Mouse (Mus musculus) embryonic facial prominence, embryonic 11.5 days (tissue): ENCODE data around the gene Mindy4. TPM values are rescaled to one million over a fixed set of nuclear protein-coding genes. Genes with fewer than 3 reads are reported as not detected.

ENCODE experiments used
- ATAC-seq: fragments of 200-750 bp; cut with Nextera tagmentation; replicated peaks from 2 replicates; pipeline ENCODE4 v1.8.0; 2017; ENCODE audit warnings: low read depth; ENCODE audit not compliant: insufficient number of reproducible peaks, low FRiP score, low TSS enrichment
- DNase-seq: peaks from one replicate; pipeline ENCODE4 v3.0.0-alpha.2; 2015; ENCODE audit warnings: low spot score
- H3K27ac ChIP-seq: fragments of 300-500 bp; sonication (generic); replicated peaks from 2 replicates; pipeline ENCODE4 v1.5.1; 2014; ENCODE audit warnings: mild to moderate bottlenecking, low read depth, low read length, control low read depth
- H3K27me3 ChIP-seq: fragments of 300-500 bp; sonication (generic); 2 replicates; pipeline ENCODE4 v1.6.1; 2014; ENCODE audit warnings: mild to moderate bottlenecking, low read length, moderate library complexity, mixed read lengths; ENCODE audit not compliant: control insufficient read depth, insufficient read depth
- H3K36me3 ChIP-seq: fragments of 300-500 bp; sonication (generic); replicated peaks from 2 replicates; pipeline ENCODE4 v1.6.1; 2014; ENCODE audit warnings: low read depth, mild to moderate bottlenecking, low read length, moderate library complexity, mixed read lengths; ENCODE audit not compliant: control insufficient read depth, insufficient read depth
- H3K4me1 ChIP-seq: fragments of 300-500 bp; sonication (generic); 2 replicates; pipeline ENCODE4 v1.6.1; 2014; ENCODE audit warnings: low read length, mixed read lengths; ENCODE audit not compliant: control insufficient read depth, insufficient read depth
- H3K4me2 ChIP-seq: fragments of 300-500 bp; sonication (generic); 2 replicates; pipeline ENCODE4 v1.6.1; 2014; ENCODE audit warnings: low read depth, mild to moderate bottlenecking, control low read depth, low read length, moderate library complexity
- H3K4me3 ChIP-seq: fragments of 300-500 bp; sonication (generic); 2 replicates; pipeline ENCODE4 v1.5.1; 2014; ENCODE audit warnings: low read depth, low read length, control low read depth
- H3K9ac ChIP-seq: fragments of 300-500 bp; sonication (generic); replicated peaks from 2 replicates; pipeline ENCODE4 v1.6.1; 2014; ENCODE audit warnings: mild to moderate bottlenecking, control low read depth, low read length
- H3K9me3 ChIP-seq: fragments of 300-500 bp; sonication (generic); replicated peaks from 2 replicates; pipeline ENCODE4 v1.6.1; 2016; ENCODE audit warnings: mild to moderate bottlenecking, low read length, inconsistent platforms, mixed read lengths; ENCODE audit not compliant: control insufficient read depth
- WGBS: fragments of 180-500 bp; shearing (Covaris S2); extraction: QIAGEN DNeasy Blood & Tissue Kit; methylation state at CpG from one replicate; pipeline ENCODE4 v1.1.7; 2014; 5-methylcytosine and 5-hydroxymethylcytosine counted together
- polyA plus RNA-seq: library from polyadenylated mRNA; unstranded; fragments of >200 nt; fragmentation: Nextera tagmentation; extraction: Ambion mirVana; gene quantifications from 2 replicates; pipeline ENCODE4 v1.2.1, GENCODE M21; 2014

The Mindy4 gene
- polyA plus RNA-seq, 1 experiment from 2014 or later = 26.0 TPM

DNA sequence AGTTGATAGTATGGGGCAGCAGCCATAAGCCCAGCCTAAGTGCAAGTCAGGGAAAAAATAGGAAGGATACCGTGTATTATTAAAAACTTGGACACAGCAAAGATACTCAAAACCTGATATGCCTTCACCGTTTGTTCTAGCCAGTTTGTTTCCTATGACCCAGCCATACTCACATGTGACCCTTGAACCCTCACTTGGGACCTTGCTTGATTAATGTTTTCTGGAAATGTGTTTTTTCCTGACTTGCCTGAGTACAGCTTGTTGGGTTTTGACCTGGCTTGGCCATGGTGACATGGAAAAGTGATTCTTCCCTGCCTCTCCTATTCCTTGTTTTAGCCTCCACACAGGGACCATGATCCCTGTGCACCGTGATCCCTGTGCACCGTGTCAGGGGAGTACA is 75.3 kb downstream of the Mindy4 start:
- no peak overlapping the region for H3K4me2 ChIP-seq
- no peak for DNase-seq
- 72% methylated on average over 4 of the region's 4 CpGs for whole genome bisulfite sequencing
- H3K27me3 ChIP-seq = no peaks in the 10 kb centered on the region
- no peak overlapping the region for H3K9ac ChIP-seq
- no peak for ATAC-seq
- no peak overlapping the region for H3K27ac ChIP-seq
- H3K4me1 ChIP-seq = no peaks in the 10 kb centered on the region
- H3K4me3 ChIP-seq = no peak overlapping the region
- H3K36me3 ChIP-seq = no peaks in the 10 kb centered on the region
- no peaks in the 10 kb centered on the region for H3K9me3 ChIP-seq

DNA sequence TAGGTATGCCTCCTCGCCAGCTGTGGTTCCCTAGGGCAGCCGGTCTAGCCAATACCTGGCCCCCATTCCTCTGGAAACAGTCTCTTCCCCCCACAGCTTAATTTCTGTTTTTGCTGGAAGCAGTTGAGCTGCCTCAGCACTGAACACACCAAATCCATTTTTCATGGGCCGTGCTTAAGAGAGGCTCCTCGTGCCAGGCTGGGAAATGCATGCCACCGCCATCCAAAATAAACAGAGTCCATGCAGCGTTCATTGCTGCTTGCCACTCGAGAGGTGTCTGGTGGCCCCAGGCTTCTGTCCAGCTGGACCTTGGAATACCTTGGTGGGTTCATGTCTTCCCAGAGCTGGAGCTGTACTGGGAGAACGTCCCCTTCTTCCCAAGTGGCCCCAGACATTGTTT is 77.8 kb downstream of the Mindy4 start:
- no peak for ATAC-seq
- H3K27ac ChIP-seq = no peak overlapping the region
- no peak overlapping the region for H3K4me3 ChIP-seq
- no peak for DNase-seq
- no peaks in the 10 kb centered on the region for H3K9me3 ChIP-seq
- no peaks in the 10 kb centered on the region for H3K36me3 ChIP-seq
- H3K9ac ChIP-seq = no peak overlapping the region
- no peaks in the 10 kb centered on the region for H3K4me1 ChIP-seq
- no peaks in the 10 kb centered on the region for H3K27me3 ChIP-seq
- H3K4me2 ChIP-seq = no peak overlapping the region
- 85% methylated on average over 8 of the region's 8 CpGs for WGBS

DNA sequence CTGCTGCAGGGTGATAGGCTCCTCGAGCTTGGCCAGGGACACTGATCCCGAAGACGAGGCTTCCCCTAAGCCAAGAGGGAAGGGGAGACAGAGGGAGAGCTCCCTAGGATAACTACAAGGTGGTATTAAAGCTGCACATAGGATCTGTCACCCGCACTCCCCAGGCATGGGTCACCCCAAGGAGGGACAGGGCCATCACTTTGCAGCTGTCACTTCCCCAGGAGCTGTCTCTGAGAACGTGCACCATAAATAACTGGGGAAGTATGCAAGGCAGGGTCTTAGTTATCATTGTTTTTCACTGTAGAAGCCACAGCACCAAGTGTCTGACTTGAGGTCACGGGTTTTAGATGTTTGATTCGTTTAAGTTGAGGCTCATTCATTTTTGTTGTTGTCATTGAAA is 78.5 kb downstream of the Mindy4 start:
- Histone ChIP-seq H3K4me1 (no peaks in the 10 kb centered on the region), H3K36me3 (no peaks in the 10 kb centered on the region), H3K4me2 (no peak overlapping the region), H3K27ac (no peak overlapping the region), H3K9ac (no peak overlapping the region), H3K27me3 (no peaks in the 10 kb centered on the region), H3K4me3 (no peak overlapping the region), H3K9me3 (no peaks in the 10 kb centered on the region)
- ATAC-seq (no peak), DNase-seq (no peak)
- 93% methylated on average over 7 of the region's 7 CpGs for WGBS

DNA sequence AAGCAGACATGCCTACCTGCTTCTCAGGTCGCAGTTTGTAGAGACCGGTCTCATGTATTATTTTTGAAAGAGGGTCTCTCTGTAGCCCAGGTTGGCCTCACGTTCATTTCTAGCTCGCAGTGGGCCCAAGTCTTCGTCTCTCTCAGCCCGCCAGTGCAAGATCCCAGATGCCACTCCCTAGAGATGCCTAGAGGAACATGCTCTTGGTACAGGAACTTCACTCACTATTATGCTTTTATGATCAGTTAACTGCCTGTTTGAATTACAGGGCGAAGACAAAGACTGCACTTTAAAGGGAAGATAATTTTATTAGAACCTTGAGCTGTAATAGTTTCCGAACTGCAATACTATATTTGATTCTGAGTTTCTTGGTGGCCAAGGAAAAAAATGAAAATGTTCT is 79.2 kb downstream of the Mindy4 start:
- WGBS = 92% methylated on average over 8 of the region's 8 CpGs
- H3K36me3 ChIP-seq = no peaks in the 10 kb centered on the region
- no peak overlapping the region for H3K9ac ChIP-seq
- H3K4me3 ChIP-seq = no peak overlapping the region
- no peaks in the 10 kb centered on the region for H3K27me3 ChIP-seq
- no peak for ATAC-seq
- H3K4me1 ChIP-seq = no peaks in the 10 kb centered on the region
- DNase-seq = no peak
- no peaks in the 10 kb centered on the region for H3K9me3 ChIP-seq
- no peak overlapping the region for H3K27ac ChIP-seq
- no peak overlapping the region for H3K4me2 ChIP-seq

DNA sequence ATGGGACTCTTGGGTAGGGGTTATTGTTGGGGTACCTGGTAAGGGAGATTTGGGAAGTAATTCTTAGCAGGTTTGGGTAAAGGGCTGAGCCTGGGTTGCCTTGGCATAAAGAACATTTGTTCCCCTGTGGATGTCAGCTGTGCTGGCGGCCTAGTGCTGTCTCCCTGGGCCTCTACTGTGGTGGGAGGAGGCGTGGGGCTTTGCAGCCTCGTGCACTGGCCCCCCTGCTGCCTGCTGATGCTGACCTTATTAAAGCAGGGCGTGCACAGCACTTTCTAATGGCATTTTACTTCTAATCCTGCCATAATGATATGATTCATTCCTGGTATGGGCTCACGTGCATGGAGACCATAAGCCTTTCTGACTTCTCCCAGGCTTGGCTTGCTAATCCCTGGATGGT is 82.0 kb downstream of the Mindy4 start:
- Histone ChIP-seq H3K36me3 (no peaks in the 10 kb centered on the region), H3K9me3 (no peaks in the 10 kb centered on the region), H3K4me1 (no peaks in the 10 kb centered on the region), H3K4me3 (no peak overlapping the region), H3K9ac (no peak overlapping the region), H3K4me2 (no peak overlapping the region), H3K27me3 (no peaks in the 10 kb centered on the region), H3K27ac (no peak overlapping the region)
- ATAC-seq = no peak
- WGBS = 59% methylated on average over 5 of the region's 5 CpGs
- no peak for DNase-seq

DNA sequence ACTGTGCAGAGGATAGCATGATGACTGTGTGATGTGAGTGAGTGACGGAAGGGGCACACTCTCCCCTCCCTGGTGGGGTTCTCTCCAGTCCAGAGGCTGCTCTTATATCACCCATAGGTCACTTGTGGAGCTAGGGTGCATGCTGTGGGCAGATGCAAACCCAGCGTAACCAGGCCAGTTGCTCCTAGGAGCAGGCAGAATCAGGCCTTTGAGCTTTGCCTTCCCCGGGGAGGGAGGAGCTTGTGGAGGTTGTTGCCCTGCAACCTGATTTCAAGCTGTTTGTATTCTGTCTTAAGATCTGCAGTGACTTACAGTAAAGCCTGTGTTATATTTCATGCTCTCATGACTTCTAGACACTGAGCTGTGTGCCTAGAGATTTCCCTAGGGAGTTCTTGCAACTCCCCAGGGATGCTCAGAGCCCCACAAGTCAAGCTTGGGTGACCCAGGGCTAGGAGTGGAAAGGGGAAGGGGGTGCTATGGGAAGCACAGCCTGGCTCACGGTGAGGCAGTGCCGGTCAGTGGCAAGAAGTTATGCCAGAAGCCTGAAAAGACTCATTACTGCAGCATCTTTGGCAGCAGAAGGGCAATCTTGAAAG is 84.9 kb downstream of the Mindy4 start:
- ATAC-seq (no peak), DNase-seq (no peak)
- Histone ChIP-seq H3K4me1 (no peaks in the 10 kb centered on the region; the same call in 1 of the 2 replicates), H3K27me3 (no peaks in the 10 kb centered on the region), H3K9ac (no peak overlapping the region), H3K9me3 (no peaks in the 10 kb centered on the region), H3K4me3 (no peak overlapping the region), H3K4me2 (no peak overlapping the region), H3K36me3 (no peaks in the 10 kb centered on the region), H3K27ac (no peak overlapping the region)
- WGBS = 86% methylated on average over 5 of the region's 5 CpGs

DNA sequence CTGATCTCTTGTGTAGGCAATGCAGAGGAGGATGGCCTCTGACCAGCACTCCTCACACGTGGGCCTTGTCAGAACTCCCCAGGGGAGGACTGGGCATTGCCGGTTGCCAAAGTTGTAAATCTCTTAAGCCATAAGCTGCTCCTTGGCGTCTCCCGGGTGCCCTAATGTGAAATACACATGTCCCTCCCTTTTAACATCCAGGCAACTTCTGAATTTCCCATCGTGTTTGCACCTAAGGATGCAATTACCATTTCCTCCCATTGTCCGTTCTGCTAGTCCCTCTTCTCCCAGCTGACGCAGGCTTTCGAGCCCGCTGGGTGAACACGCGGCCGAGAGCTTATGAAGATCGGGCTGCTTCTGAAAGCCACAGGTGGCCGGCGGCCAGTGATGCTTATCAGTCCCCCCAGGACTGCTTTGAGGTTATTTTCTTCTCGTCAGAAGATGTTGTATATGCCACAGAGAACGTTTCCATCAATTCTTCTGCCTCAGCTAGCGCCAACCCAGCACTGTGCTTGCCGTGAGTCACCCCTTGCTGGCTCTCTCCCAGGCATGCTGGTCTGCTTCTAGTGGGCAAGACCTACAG is 91.5 kb downstream of the Mindy4 start:
- no peaks in the 10 kb centered on the region for H3K27me3 ChIP-seq
- H3K9me3 ChIP-seq = no peaks in the 10 kb centered on the region
- H3K4me2 ChIP-seq = no peak overlapping the region
- WGBS = 68% methylated on average over 19 of the region's 19 CpGs
- no peak overlapping the region for H3K4me3 ChIP-seq
- H3K4me1 ChIP-seq = no peaks in the 10 kb centered on the region; the same call in 1 of the 2 replicates
- ATAC-seq (no peak), DNase-seq (no peak)
- H3K36me3 ChIP-seq = no peaks in the 10 kb centered on the region
- no peak overlapping the region for H3K27ac ChIP-seq
- H3K9ac ChIP-seq = no peak overlapping the region

DNA sequence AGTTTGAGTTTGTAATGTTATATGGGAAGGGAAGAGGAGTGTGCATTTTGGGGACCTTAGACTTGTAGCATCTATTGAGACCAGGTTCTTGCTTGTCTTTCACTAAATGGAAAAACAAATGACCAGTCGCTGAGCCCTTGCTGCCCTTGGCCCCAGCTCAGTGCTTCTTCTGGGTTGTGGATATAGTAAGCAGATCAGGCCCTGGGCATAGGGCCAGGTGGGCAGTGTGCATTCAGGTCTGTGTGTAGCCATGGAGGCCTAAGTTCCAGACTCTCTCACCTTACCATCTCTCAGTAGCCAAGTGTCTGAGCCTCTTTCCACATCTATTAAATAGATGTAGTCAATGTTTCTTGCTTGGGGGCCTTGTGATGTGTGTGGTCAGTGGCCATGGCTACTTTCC is 92.1 kb downstream of the Mindy4 start:
- WGBS = 82% methylated on average over 1 of the region's 1 CpGs
- Histone ChIP-seq H3K4me2 (no peak overlapping the region), H3K27me3 (no peaks in the 10 kb centered on the region), H3K4me1 (no peaks in the 10 kb centered on the region; the same call in 1 of the 2 replicates), H3K4me3 (no peak overlapping the region), H3K9ac (no peak overlapping the region), H3K27ac (no peak overlapping the region), H3K36me3 (no peaks in the 10 kb centered on the region), H3K9me3 (no peaks in the 10 kb centered on the region)
- ATAC-seq = no peak
- DNase-seq = no peak
